Mouse (Mus musculus): Measurements from ENCODE around the gene Ccdc65.

GRCm38 (mm10) chr15:98674994-98675545 is 32.9 kb upstream of the Ccdc65 start:
- TF ChIP-seq POLR2A (IDR thresholded peaks at IDR 0.05; ENCODE audit: extremely low read depth, insufficient read depth, low read length) = peak; percentile 79
- TF ChIP-seq CTCF (IDR thresholded peaks at IDR 0.05; ENCODE audit: extremely low read depth, insufficient read depth, low read length) = no peak
